Mouse (Mus musculus): ENCODE results near the gene Fahd2a. TPM values are rescaled to one million over a fixed set of nuclear protein-coding genes. Genes with fewer than 3 reads are reported as not detected.

Fahd2a gene
- total RNA-seq, 2 experiments from 2014 or later: 25.9 to 30.2 TPM

GRCm38 (mm10) chr2:127435135-127435534 lies 9.2 kb downstream of the Fahd2a start:
- DNase-seq: peak; percentile 29 to 46
- intact Hi-C loops (cut with DNase I): no loop called here

GRCm38 (mm10) chr2:127433487-127434295 lies 10.7 kb downstream of the Fahd2a start:
- intact Hi-C loops (cut with DNase I): no loop called here
- DNase-seq: no peak

- intact Hi-C loops (cut with DNase I): loop anchor here (1.0 kb wide), 1 partner anchor 68 kb away; no protein-coding TSS in a partner anchor
Measured at GRCm38 (mm10) chr2:127430238-127430637, 14.1 kb downstream of the Fahd2a start.

GRCm38 (mm10) chr2:127424977-127425376 lies 19.4 kb downstream of the Fahd2a start, which contains the start of gene Gpat2:
Gpat2 (plus strand) TSS chr2:127425199.
- intact Hi-C loops (cut with DNase I): no loop called here
- no peak for DNase-seq

More at GRCm38 (mm10) chr2:127430238-127430637, 14.1 kb downstream of the Fahd2a start:
- DNase-seq: peak; percentile 33 to 49

GRCm38 (mm10) chr2:127418266-127418970 lies 25.9 kb downstream of the Fahd2a start:
- no peak for DNase-seq
- intact Hi-C loops (cut with DNase I): no loop called here

- intact Hi-C loops (cut with DNase I): no loop called here
- no peak for DNase-seq
Measured at GRCm38 (mm10) chr2:127416706-127417105, 27.7 kb downstream of the Fahd2a start.

GRCm38 (mm10) chr2:127415806-127416205 lies 28.6 kb downstream of the Fahd2a start:
- no peak for DNase-seq
- intact Hi-C loops (cut with DNase I): no loop called here

GRCm38 (mm10) chr2:127411126-127411525 lies 33.2 kb downstream of the Fahd2a start:
- intact Hi-C loops (cut with DNase I): no loop called here
- DNase-seq: no peak

GRCm38 (mm10) chr2:127398738-127399137 lies 45.6 kb downstream of the Fahd2a start:
- intact Hi-C loops (cut with DNase I): no loop called here
- DNase-seq: no peak

GRCm38 (mm10) chr2:127394606-127395161 lies 49.7 kb downstream of the Fahd2a start:
- intact Hi-C loops (cut with DNase I): no loop called here
- DNase-seq: no peak

- DNase-seq: no peak
- intact Hi-C loops (cut with DNase I): no loop called here
Measured at GRCm38 (mm10) chr2:127391323-127391722, 53.0 kb downstream of the Fahd2a start.

GRCm38 (mm10) chr2:127390846-127391245 lies 53.5 kb downstream of the Fahd2a start:
- intact Hi-C loops (cut with DNase I): no loop called here
- DNase-seq: no peak

- DNase-seq: no peak
- intact Hi-C loops (cut with DNase I): no loop called here
Measured at GRCm38 (mm10) chr2:127390352-127390751, 54.0 kb downstream of the Fahd2a start.

GRCm38 (mm10) chr2:127387521-127387920 lies 56.8 kb downstream of the Fahd2a start:
- DNase-seq: peak in 1 of 2 experiments; percentile 52
- intact Hi-C loops (cut with DNase I): no loop called here

Other genes with a start within 250 kb of the Fahd2a start
- under 1 TPM; 0.56 to 0.60 TPM for gene 1810024B03Rik, start 236.3 kb downstream of the Fahd2a start, total RNA-seq (2021)
- 10 to 100 TPM; 57.3 to 57.6 TPM for gene Snrnp200, start 236.2 kb downstream of the Fahd2a start, total RNA-seq (2021)
- gene Ciao1, start 196.7 kb downstream of the Fahd2a start, total RNA-seq (2021): 10 to 100 TPM; 57.2 to 59.4 TPM
- 10 to 100 TPM; 29.0 to 31.9 TPM for gene Tmem127, start 196.7 kb downstream of the Fahd2a start, total RNA-seq (2021)
- 100 to 1,000 TPM; 163 to 165 TPM for gene Stard7, start 174.3 kb downstream of the Fahd2a start, total RNA-seq (2021)
- 1 to 10 TPM; 1.0 to 4.0 TPM for gene Dusp2, start 108.4 kb downstream of the Fahd2a start, total RNA-seq (2021)
- not detected for gene Astl, start 105.9 kb downstream of the Fahd2a start, total RNA-seq (2021)
- gene Adra2b, start 81.4 kb downstream of the Fahd2a start, total RNA-seq (2021): 1 to 10 TPM; 1.4 to 1.9 TPM
- under 1 TPM in 1 of 2 experiments, not detected in 1; 0.12 TPM for gene Gpat2, start 19.4 kb downstream of the Fahd2a start, total RNA-seq (2021)
- 1 to 10 TPM; 1.5 to 1.8 TPM for gene Kcnip3, start 77.5 kb upstream of the Fahd2a start, total RNA-seq (2021)
- not detected for gene Prom2, start 96.9 kb upstream of the Fahd2a start, total RNA-seq (2021)
- gene Zfp661, start 142.5 kb upstream of the Fahd2a start, total RNA-seq (2021): 1 to 10 TPM; 1.9 to 2.0 TPM
- gene Mrps5, start 142.7 kb upstream of the Fahd2a start, total RNA-seq (2021): 100 to 1,000 TPM in 1 of 2 experiments, 10 to 100 TPM in 1; 99.6 to 104 TPM
- gene Mal, start 212.1 kb upstream of the Fahd2a start, total RNA-seq (2021): 1 to 10 TPM; 2.5 to 3.6 TPM